Mouse (Mus musculus) forebrain, embryonic 15.5 days (tissue): ENCODE measurements around the gene Kdm4b. TPM values are rescaled to one million over a fixed set of nuclear protein-coding genes. Genes with fewer than 3 reads are reported as not detected.

Experiments
- microRNA-seq: library from miRNA; unstranded; fragments of <30 nt; microRNA quantifications from one replicate; pipeline ENCODE4, GENCODE M21; 2016
- polyA plus RNA-seq: library from polyadenylated mRNA; unstranded; fragments of >200 nt; fragmentation: Nextera tagmentation; extraction: Ambion mirVana; gene quantifications from 2 replicates; pipeline ENCODE4 v1.2.1, GENCODE M21; 2015

Gene Kdm4b
- polyA plus RNA-seq, 1 experiment from 2014 or later, result 81.2 TPM

Small RNA genes lying within 50 kb of the gene (microRNA-seq; reads per million reads assigned to microRNA genes)
- gene Mir6977, result 5.3 reads per million, percentile 20 among the genes with 10 or more reads in this experiment

Other genes with a start within 250 kb of the Kdm4b start
- gene Hdgfl2, start 246.4 kb upstream of the Kdm4b start, polyA plus RNA-seq, result 144 and 167 TPM in 2 replicates
- 0.11 TPM in 2 replicates for gene Plin4, start 216.3 kb upstream of the Kdm4b start, polyA plus RNA-seq
- 0.69 and 0.74 TPM in 2 replicates for gene Plin5, start 208.5 kb upstream of the Kdm4b start, polyA plus RNA-seq
- gene Lrg1, start 204.1 kb upstream of the Kdm4b start, polyA plus RNA-seq, result 0.13 and 0.19 TPM in 2 replicates
- 13.6 and 14.2 TPM in 2 replicates for gene Sema6b, start 185.7 kb upstream of the Kdm4b start, polyA plus RNA-seq
- 9.0 and 10.0 TPM in 2 replicates for gene Tnfaip8l1, start 163.6 kb upstream of the Kdm4b start, polyA plus RNA-seq
- 59.7 and 63.2 TPM in 2 replicates for gene Mydgf, start 142.1 kb upstream of the Kdm4b start, polyA plus RNA-seq
- 30.7 and 31.2 TPM in 2 replicates for gene Dpp9, start 107.2 kb upstream of the Kdm4b start, polyA plus RNA-seq
- gene Fem1a, start 69.3 kb upstream of the Kdm4b start, polyA plus RNA-seq, result 21.4 and 22.9 TPM in 2 replicates
- gene Ticam1, start 49.3 kb upstream of the Kdm4b start, polyA plus RNA-seq, result 1.3 and 1.7 TPM in 2 replicates
- 10.9 and 13.6 TPM in 2 replicates for gene Plin3, start 33.2 kb upstream of the Kdm4b start, polyA plus RNA-seq
- gene Arrdc5, start 25.8 kb upstream of the Kdm4b start, polyA plus RNA-seq, result not detected in 2 replicates
- gene Uhrf1, start 22.7 kb upstream of the Kdm4b start, polyA plus RNA-seq, result 55.6 and 65.1 TPM in 2 replicates
- gene Ptprs, start 150.4 kb downstream of the Kdm4b start, polyA plus RNA-seq, result 375 and 409 TPM in 2 replicates
- gene Znrf4, start 186.4 kb downstream of the Kdm4b start, polyA plus RNA-seq, result 0.14 and 0.36 TPM in 2 replicates
- 1.5 TPM in 2 replicates for gene Gm20219, start 228.3 kb downstream of the Kdm4b start, polyA plus RNA-seq